Mouse (Mus musculus): ENCODE measurements around the gene Zfand2b.

Zfand2b gene

DNA sequence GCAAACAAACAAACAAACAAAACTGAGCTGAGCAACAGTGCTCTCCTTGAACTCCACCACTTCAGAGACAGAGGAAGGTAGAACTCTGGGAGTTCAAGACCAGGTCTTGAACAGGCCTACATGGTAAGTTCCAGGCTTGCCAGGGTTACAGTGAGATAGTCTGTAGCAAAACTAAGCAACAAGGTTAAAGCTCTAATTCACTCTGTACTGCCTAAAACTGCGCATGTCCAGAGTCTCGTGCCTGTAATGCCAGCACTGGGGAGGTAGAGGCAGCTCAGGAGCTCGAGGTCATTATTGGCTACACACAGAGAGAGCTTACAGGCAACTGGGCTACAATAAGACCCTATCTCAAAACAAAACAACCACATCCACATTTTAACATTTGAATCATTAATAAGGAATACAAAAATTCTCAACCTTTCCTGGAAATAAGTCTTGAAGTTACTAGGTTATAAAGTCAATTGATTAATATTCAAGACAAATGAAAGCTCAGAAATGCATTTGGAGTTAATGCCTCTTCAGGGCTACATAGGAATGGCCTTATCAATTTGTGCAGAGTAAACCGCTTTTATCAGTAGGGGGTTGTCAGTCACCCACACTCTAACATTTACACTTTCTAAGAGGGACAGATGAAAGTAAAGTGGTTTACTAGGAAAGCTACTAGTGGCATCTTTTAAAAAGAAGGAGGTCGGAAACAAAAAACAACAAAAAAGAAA is 8.7 kb upstream of the Zfand2b start:
- no peak for DNase-seq (ENCODE audit: low read depth)

DNA sequence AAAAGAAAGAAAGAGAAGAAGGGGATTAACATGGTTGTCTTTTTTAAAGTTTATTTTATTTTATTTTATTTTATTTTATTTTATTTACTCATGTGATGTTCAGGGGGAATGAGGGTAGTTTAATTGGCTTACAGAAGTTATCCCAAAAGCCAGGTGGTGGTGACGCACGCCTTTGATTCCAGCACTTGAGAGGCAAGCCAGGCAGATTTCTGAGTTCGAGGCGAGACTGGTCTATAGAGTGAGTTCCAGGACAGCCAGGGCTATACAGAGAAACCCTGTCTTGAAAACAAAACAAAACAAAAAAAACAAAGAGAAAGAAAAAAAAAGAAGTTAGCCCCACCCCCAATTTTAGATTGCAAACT is 8.2 kb upstream of the Zfand2b start:
- no peak for DNase-seq (ENCODE audit: low read depth)

GRCm38 (mm10) chr1:75168093-75168471 is 364 bp upstream of the Zfand2b start:
- no peak for DNase-seq (ENCODE audit: low read depth)

DNA sequence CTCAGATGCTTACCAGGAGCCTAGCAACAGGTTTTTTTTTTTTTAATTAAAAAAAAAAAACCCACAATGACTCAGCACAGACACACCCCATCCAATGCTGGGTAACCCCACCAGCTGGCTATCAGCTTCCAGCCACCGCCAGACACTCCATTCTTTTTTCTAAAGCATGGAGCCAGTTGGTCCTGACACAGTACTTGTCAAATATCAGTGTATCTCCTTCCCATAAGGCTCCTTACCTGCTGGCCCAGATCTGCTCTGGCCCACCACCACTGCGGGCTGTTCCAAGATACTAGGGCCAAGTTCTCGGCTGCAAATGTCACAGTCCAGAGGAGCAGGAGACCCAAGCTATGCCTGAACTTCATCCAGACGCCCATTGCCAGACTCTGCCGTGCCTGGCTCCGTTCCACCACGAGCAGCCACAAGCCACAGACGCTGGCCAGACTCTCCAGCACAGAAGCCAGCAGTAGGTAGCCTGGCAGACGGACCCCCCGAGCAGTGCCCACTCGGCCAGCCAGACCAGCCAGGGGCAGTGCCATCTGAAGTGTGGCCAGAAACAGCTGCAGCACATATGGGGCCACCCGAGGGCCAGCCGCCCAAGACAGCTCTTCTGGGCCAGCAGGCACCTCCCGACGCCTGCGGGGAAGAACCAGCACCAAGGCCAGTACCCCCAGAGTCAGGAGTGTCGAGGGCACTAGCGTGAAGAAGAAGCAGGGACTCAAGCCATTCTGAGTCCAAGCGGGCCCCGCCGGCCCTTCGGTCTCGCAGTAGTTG is 11.1 kb downstream of the Zfand2b start:
- DNase-seq (ENCODE audit: low read depth): peak; percentile 49

DNA sequence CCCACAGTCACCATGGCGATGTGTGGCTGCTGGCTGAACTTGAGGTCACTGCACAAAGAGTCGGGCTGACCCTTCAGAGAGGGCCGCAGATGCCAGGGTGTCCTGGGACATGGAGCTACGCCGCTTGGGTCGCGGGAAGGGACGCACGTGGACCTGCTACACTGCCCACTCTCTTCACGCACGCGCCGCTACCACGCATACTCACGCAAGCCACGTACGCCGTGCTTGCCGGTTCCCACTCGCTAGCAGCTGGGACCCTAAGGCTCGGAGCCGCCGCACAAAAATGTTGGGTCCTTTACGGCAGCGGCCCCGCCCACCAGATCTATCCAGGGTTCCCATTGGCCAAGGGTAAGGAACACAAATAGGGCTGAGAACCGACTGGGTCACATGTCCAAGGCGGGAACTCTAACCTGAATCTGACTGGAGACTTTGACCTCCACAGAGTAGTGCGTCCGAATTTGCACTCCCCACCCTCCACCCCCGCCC is 11.7 kb downstream of the Zfand2b start, which contains the start of gene Abcb6:
Abcb6 (minus strand) TSS at position 288 of the 486 bp plus-strand sequence.
- DNase-seq (ENCODE audit: low read depth): peak; percentile 89

GRCm38 (mm10) chr1:75180741-75181140 is 12.3 kb downstream of the Zfand2b start:
- DNase-seq (ENCODE audit: low read depth): no peak

GRCm38 (mm10) chr1:75181377-75181870 is 13.0 kb downstream of the Zfand2b start:
- DNase-seq (ENCODE audit: low read depth): no peak

GRCm38 (mm10) chr1:75182160-75182559 is 13.7 kb downstream of the Zfand2b start:
- DNase-seq (ENCODE audit: low read depth): peak; percentile 19

DNA sequence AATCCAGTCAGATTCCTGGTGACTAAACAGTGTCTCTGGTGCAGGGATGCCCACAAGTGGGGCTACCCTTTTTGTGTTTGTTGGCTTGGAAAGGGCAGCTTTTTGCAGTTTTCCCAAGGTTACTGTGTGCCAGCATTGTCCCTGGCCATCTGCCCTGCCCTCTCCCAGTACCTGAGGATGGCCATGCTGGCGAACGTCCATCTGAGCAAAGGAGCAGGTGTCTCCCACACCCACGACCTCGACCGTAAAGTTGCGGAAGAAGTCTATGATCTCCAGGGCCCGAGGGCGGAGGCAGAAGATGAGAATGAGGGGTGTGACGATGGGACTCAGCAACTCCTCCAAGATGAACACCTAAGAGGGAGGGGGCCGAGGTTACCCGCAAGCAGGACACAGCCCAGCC is 17.0 kb downstream of the Zfand2b start:
- DNase-seq (ENCODE audit: low read depth): no peak

- no peak for DNase-seq (ENCODE audit: low read depth)
Measured at GRCm38 (mm10) chr1:75187126-75187525, 18.7 kb downstream of the Zfand2b start.

GRCm38 (mm10) chr1:75187914-75188483 is 19.6 kb downstream of the Zfand2b start:
- no peak for DNase-seq (ENCODE audit: low read depth)

GRCm38 (mm10) chr1:75190577-75190976 is 22.1 kb downstream of the Zfand2b start:
- no peak for DNase-seq (ENCODE audit: low read depth)

DNA sequence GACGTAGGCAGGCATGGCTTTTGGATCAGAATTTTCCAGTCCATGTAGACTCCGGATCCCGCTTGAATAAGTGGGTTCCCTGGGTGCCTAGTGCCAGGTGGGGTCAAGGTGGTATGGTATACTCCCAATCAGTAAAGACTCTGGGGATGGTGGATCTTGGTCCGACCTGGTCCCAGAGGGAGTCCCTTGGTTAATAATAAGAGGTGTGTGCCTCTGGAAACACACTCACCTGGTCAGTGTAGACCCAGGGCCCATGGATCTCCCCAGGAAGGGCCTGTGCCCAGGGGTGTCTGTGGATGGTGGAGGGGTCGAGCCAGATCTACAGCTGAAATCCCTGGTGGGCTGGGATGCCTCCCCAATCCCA is 22.8 kb downstream of the Zfand2b start:
- no peak for DNase-seq (ENCODE audit: low read depth)

- DNase-seq (ENCODE audit: low read depth): peak; percentile 98
Measured at GRCm38 (mm10) chr1:75191622-75192402, 23.4 kb downstream of the Zfand2b start, which contains the start of the genes Ankzf1 and Atg9a. TSS of gene Ankzf1 (plus strand) at chr1:75192151. TSS of gene Atg9a (minus strand) at chr1:75192196.

- DNase-seq (ENCODE audit: low read depth): peak; percentile 75
Measured at GRCm38 (mm10) chr1:75192452-75192851, 24.0 kb downstream of the Zfand2b start.

DNA sequence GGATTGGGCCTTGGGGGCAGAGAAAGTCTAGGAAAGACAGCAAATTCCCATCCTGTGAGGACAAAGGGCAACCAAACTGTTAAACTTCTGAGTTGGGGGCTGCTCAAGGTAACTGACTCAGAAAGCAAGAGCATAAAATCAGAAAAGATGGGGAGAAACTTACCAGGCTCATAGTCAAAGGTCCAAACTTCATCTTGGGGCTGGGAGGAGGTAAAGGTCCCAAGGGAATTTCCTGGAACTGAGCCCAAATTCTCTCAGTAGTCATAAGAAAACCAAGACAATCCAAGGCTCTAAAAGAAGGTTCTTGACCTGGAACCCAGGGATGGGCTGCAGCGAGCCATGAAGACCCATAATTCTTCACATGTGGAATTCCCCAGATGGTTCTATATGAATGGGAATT is 32.8 kb downstream of the Zfand2b start:
- no peak for DNase-seq (ENCODE audit: low read depth)

- peak; percentile 54 for DNase-seq (ENCODE audit: low read depth)
Measured at GRCm38 (mm10) chr1:75208967-75209678, 40.7 kb downstream of the Zfand2b start.

DNA sequence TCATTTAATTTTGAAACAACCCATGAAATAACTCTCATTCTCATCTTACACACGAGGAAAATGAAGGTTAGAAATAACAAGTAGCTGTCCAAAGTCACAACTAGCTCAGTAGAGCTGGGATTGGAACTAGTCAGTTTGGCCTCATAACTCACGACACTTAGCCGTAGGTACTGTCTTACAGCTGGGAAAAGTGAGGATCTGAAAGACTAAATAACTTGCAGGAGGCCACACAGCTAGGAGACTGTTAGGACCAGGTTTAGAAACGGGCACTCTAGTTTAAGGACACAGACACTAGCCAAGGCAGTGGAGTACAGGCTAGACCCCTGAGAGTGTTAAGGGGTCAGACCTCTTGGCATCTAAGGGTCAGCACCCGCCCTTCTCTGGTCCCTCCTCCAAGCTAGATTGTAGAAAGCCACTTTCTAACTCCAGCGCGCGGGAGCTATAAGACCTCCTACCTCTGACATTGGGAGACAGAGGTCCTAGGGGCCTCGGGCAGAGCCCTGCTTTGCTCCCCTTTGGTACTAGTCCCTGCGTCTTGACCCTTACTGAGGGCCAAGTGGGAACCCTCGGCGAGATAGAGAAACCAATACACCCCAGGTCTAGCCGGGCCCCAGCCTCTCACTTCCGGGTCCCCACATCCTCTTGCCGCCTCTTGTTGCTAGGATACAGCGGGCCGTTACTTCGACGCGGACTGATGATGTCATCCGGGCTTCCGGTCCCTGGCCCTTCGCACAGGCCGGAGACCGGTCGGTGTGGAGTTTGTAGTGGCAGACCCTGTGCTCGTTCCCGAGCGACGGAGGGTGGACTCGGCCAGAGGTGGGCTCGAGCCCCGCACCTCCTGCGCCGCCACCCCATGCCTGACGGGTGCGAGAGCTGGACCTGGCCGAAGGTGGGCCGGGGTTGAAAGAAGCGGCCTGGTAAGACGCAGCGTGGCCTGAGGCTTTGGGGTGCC is 42.0 kb downstream of the Zfand2b start, which contains the start of the genes Glb1l and Stk16:
Glb1l (minus strand) TSS at position 678 of the 952 bp plus-strand sequence.
Stk16 (plus strand) TSS at position 703 of the 952 bp plus-strand sequence.
- peak; percentile 98 for DNase-seq (ENCODE audit: low read depth)

GRCm38 (mm10) chr1:75211141-75211708 is 42.8 kb downstream of the Zfand2b start:
- no peak for DNase-seq (ENCODE audit: low read depth)

All from induced T-regulatory cell, adult 2 months (primary cell).